In the genomic region with DNA sequence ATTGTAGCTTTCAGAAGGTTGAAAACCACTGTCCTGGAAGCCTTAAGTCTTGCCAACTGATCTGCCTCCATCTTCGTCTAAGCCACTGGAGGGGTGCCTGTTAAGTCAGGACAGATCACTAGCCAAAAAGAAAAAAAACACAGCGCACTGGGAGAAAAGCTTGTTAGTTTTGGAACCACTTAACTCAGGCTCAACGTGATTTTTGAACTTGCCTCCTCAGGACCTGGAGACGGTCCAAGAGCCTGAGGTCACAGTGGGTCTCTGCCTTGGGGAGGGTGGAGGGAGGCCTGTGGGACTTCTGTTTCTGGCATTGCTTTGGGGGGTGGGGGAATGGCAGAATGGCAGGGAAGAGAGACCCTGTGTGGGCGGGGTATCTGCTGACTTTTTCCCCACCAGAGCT, we compare ENCODE assay signal across 25 mouse cellular contexts. TPM values are rescaled to one million over a fixed set of nuclear protein-coding genes. Genes with fewer than 3 reads are reported as not detected.
A peak's percentile ranks its signal among the peaks of the same experiment; 100 is the strongest.
DNase-seq lines count a peak whose midpoint lies in the region; ATAC-seq and TF ChIP-seq lines count a peak whose summit lies in the region.
"Had no signal": no experiment of that assay in that cellular context is flagged by ENCODE, and none has a peak within 500 bp of the region (broad histone marks: within the 10 kb centered on the region; RNA-seq: fewer than 3 reads in every experiment).

No protein-coding gene starts in this region.

- no peaks in the 10 kb centered on the region for H3K27me3 ChIP-seq in kidney, embryonic 16.5 days (ENCODE audit: insufficient read depth, low read length)
- no peaks in the 10 kb centered on the region for H3K27me3 ChIP-seq in lung, embryonic 15.5 days
- H3K27me3 ChIP-seq in hindbrain, postnatal 0 days (ENCODE audit: insufficient read depth, low read length): no peaks in the 10 kb centered on the region
- H3K27me3 ChIP-seq: hindbrain, embryonic 15.5 days; midbrain, embryonic 13.5 days; neural tube, embryonic 12.5 days had no signal

- 59% methylated on average over 5 of the region's 5 CpGs for WGBS in kidney, embryonic 16.5 days
- 29% methylated on average over 5 of the region's 5 CpGs for WGBS in lung, embryonic 15.5 days
- 57% methylated on average over 5 of the region's 5 CpGs for WGBS in hindbrain, postnatal 0 days

- no peak overlapping the region for H3K27ac ChIP-seq in kidney, embryonic 16.5 days (ENCODE audit: low read length)
- 0 out of 2 replicates have a peak overlapping the region, but pooled peaks have one; percentile 19 for H3K27ac ChIP-seq in lung, embryonic 15.5 days
- no peak overlapping the region; the same call in 1 of the 2 replicates for H3K27ac ChIP-seq in hindbrain, postnatal 0 days
- H3K27ac ChIP-seq: embryonic facial prominence, embryonic 10.5 days; liver, embryonic 14.5 days; midbrain, embryonic 13.5 days; neural tube, embryonic 12.5 days had no signal

- no peaks in the 10 kb centered on the region for H3K9me3 ChIP-seq in kidney, embryonic 16.5 days (ENCODE audit: low read length)
- no peaks in the 10 kb centered on the region for H3K9me3 ChIP-seq in lung, embryonic 15.5 days
- H3K9me3 ChIP-seq in hindbrain, postnatal 0 days (ENCODE audit: low read length): no peaks in the 10 kb centered on the region
- H3K9me3 ChIP-seq: embryonic facial prominence, embryonic 10.5 days; hindbrain, embryonic 15.5 days; midbrain, embryonic 13.5 days; neural tube, embryonic 12.5 days had no signal

- H3K4me1 ChIP-seq in kidney, embryonic 16.5 days (ENCODE audit: insufficient read depth, low read length): peaks cover 13% of the 10 kb centered on the region; the same call in 1 of the 2 replicates
- H3K4me1 ChIP-seq in lung, embryonic 15.5 days: peaks cover 21% of the 10 kb centered on the region
- H3K4me1 ChIP-seq in hindbrain, postnatal 0 days (ENCODE audit: insufficient read depth, low read length): 0 out of 2 replicates have a peak, but pooled peaks cover 4% of the 10 kb centered on the region
- H3K4me1 ChIP-seq: embryonic facial prominence, embryonic 10.5 days; neural tube, embryonic 12.5 days had no signal

- DNase-seq in kidney, adult 18-20 months: peak; percentile 57
- DNase-seq in lung, postnatal 36 days: no peak
- peak; percentile 68 for DNase-seq in kidney, adult 9 months
- DNase-seq in lung, postnatal 14 days: peak; percentile 24
- no peak for DNase-seq in hindbrain, postnatal 0 days (ENCODE audit: low spot score)
- DNase-seq: cerebellum, adult 8-10 months; heart, postnatal 4 days; layer of hippocampus, adult 9-11 months; thymus, postnatal 25 days had no signal

- peaks cover 4% of the 10 kb centered on the region; the same call in 1 of the 2 replicates for H3K36me3 ChIP-seq in kidney, embryonic 16.5 days (ENCODE audit: insufficient read depth, low read length)
- no peaks in the 10 kb centered on the region for H3K36me3 ChIP-seq in lung, embryonic 15.5 days
- peaks cover 7% of the 10 kb centered on the region; the same call in 1 of the 2 replicates for H3K36me3 ChIP-seq in hindbrain, postnatal 0 days (ENCODE audit: insufficient read depth, low read length)
- H3K36me3 ChIP-seq: hindbrain, embryonic 15.5 days had no signal

- no peak overlapping the region for H3K4me3 ChIP-seq in kidney, embryonic 16.5 days (ENCODE audit: low read length)
- H3K4me3 ChIP-seq in lung, embryonic 15.5 days: no peak overlapping the region
- H3K4me3 ChIP-seq in hindbrain, postnatal 0 days (ENCODE audit: low read length): no peak overlapping the region
- H3K4me3 ChIP-seq: embryonic facial prominence, embryonic 10.5 days; hindbrain, embryonic 15.5 days; midbrain, embryonic 13.5 days; neural tube, embryonic 12.5 days had no signal

- no peak overlapping the region for H3K4me2 ChIP-seq in kidney, embryonic 16.5 days (replicated peaks; ENCODE audit: low read depth, low read length)
- H3K4me2 ChIP-seq in lung, embryonic 15.5 days: no peak overlapping the region
- no peak overlapping the region for H3K4me2 ChIP-seq in hindbrain, postnatal 0 days (ENCODE audit: low read depth, low read length)
- H3K4me2 ChIP-seq: hindbrain, embryonic 15.5 days; midbrain, embryonic 13.5 days; neural tube, embryonic 12.5 days had no signal

- ATAC-seq in kidney, embryonic 16.5 days (ENCODE audit: low FRiP score, low TSS enrichment): no peak
- no peak for ATAC-seq in lung, embryonic 15.5 days (ENCODE audit: borderline replicate concordance, extremely low read depth, low FRiP score, low TSS enrichment)
- ATAC-seq in hindbrain, postnatal 0 days: no peak
- ATAC-seq: intestine, embryonic 16.5 days; midbrain, embryonic 13.5 days had no signal

- no peak for TF ChIP-seq CTCF in hindbrain, postnatal 0 days (IDR thresholded peaks at IDR 0.05; ENCODE audit: low read depth)

- no peak overlapping the region for H3K9ac ChIP-seq in kidney, embryonic 16.5 days (replicated peaks; ENCODE audit: low read length)
- H3K9ac ChIP-seq in lung, embryonic 15.5 days: no peak overlapping the region
- H3K9ac ChIP-seq in hindbrain, postnatal 0 days (replicated peaks; ENCODE audit: low read length): no peak overlapping the region
- H3K9ac ChIP-seq: hindbrain, embryonic 15.5 days; liver, embryonic 14.5 days; midbrain, embryonic 13.5 days; neural tube, embryonic 12.5 days had no signal

RNA-seq across cellular contexts. Expression of a gene that starts 8.5 kb away (rescaled TPM):
- 133 and 149 TPM in 2 replicates for polyA plus RNA-seq in kidney, embryonic 16.5 days (2015; fragmentation: Nextera tagmentation; extraction: Ambion mirVana)
- polyA plus RNA-seq in lung, embryonic 15.5 days (2015; fragmentation: Nextera tagmentation; extraction: Ambion mirVana): 25.3 and 27.4 TPM in 2 replicates
- total RNA-seq in hindbrain, postnatal 0 days (2014; rRNA removed): 30.0 and 43.3 TPM in 2 replicates
- polyA plus RNA-seq in hindbrain, postnatal 0 days (2015; fragmentation: Nextera tagmentation; extraction: Ambion mirVana): 26.6 and 27.6 TPM in 2 replicates

RNA-seq across cellular contexts. Expression of a gene that starts 22.2 kb away (rescaled TPM):
- polyA plus RNA-seq in kidney, embryonic 16.5 days (2015; fragmentation: Nextera tagmentation; extraction: Ambion mirVana): not detected in 2 replicates
- not detected in 2 replicates for polyA plus RNA-seq in lung, embryonic 15.5 days (2015; fragmentation: Nextera tagmentation; extraction: Ambion mirVana)
- total RNA-seq in hindbrain, postnatal 0 days (2014; rRNA removed): not detected in 2 replicates
- polyA plus RNA-seq in hindbrain, postnatal 0 days (2015; fragmentation: Nextera tagmentation; extraction: Ambion mirVana): not detected in 2 replicates
- total RNA-seq: adrenal gland, postnatal 36 days; common myeloid progenitor, adult 5-6 weeks; gastrocnemius, adult 8-10 months; heart, postnatal 4 days; left cerebral cortex, adult 8-10 months; megakaryocyte, adult 5-6 weeks had no signal
- polyA plus RNA-seq: embryonic facial prominence, embryonic 10.5 days; forebrain, embryonic 11.5 days; heart, embryonic 14.5 days; hindbrain, embryonic 15.5 days; intestine, embryonic 16.5 days; limb, embryonic 11.5 days; liver, embryonic 14.5 days; midbrain, embryonic 13.5 days; neural tube, embryonic 12.5 days had no signal

RNA-seq across cellular contexts. Expression of a gene that starts 28.2 kb away (rescaled TPM):
- polyA plus RNA-seq in kidney, embryonic 16.5 days (2015; fragmentation: Nextera tagmentation; extraction: Ambion mirVana): not detected in 2 replicates
- not detected in 2 replicates for polyA plus RNA-seq in lung, embryonic 15.5 days (2015; fragmentation: Nextera tagmentation; extraction: Ambion mirVana)
- not detected in 2 replicates for total RNA-seq in hindbrain, postnatal 0 days (2014; rRNA removed)
- polyA plus RNA-seq in hindbrain, postnatal 0 days (2015; fragmentation: Nextera tagmentation; extraction: Ambion mirVana): not detected in 2 replicates
- total RNA-seq: adrenal gland, postnatal 36 days; common myeloid progenitor, adult 5-6 weeks; gastrocnemius, adult 8-10 months; heart, postnatal 4 days; left cerebral cortex, adult 8-10 months; megakaryocyte, adult 5-6 weeks had no signal
- polyA plus RNA-seq: embryonic facial prominence, embryonic 10.5 days; forebrain, embryonic 11.5 days; heart, embryonic 14.5 days; hindbrain, embryonic 15.5 days; intestine, embryonic 16.5 days; limb, embryonic 11.5 days; liver, embryonic 14.5 days; midbrain, embryonic 13.5 days; neural tube, embryonic 12.5 days had no signal

Comparison
In these comparisons a context has a peak if more than half of its experiments do, and no peak if none do; other contexts are left out.
1. DNase-seq: peak in kidney, adult 18-20 months (single experiment), kidney, adult 9 months (single experiment) and lung, postnatal 14 days (single experiment); none in lung, postnatal 36 days (single experiment) and hindbrain, postnatal 0 days (single experiment).